Mouse (Mus musculus): ENCODE measurements around the gene Dus2. TPM values are rescaled to one million over a fixed set of nuclear protein-coding genes. Genes with fewer than 3 reads are reported as not detected.

Dus2 gene
- polyA plus RNA-seq, 1 experiment from 2014 or later = 25.3 TPM

DNA sequence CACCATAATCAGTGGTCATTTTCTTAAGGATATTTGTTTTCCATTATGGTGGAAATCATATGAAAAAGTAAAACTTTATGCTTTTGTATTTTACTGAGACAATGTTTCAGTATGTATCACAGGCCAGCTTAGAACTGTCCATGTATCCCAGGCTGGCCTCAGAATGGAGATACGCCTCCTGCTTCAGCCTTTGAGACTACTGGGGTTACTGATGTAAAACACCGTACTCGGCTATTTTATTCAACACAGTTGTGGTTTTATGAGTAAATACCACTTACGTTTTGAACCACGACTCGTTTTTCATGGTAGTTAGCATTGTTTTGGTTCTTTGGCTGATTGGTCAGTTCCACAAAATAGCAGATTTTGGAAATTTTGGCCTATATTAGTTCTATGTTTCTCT is 70.5 kb downstream of the Dus2 start:
- ATAC-seq (ENCODE audit: insufficient number of reproducible peaks, insufficient read depth, low FRiP score, low TSS enrichment) = no peak
- no peaks in the 10 kb centered on the region for H3K27me3 ChIP-seq
- WGBS = 84% methylated on average over 6 of the region's 6 CpGs
- no peak overlapping the region for H3K9ac ChIP-seq
- no peak overlapping the region for H3K27ac ChIP-seq
- H3K36me3 ChIP-seq = no peaks in the 10 kb centered on the region
- H3K4me1 ChIP-seq = peaks cover 18% of the 10 kb centered on the region
- no peak overlapping the region for H3K4me3 ChIP-seq
- H3K9me3 ChIP-seq = no peaks in the 10 kb centered on the region
- peak overlapping the region; percentile 57 for H3K4me2 ChIP-seq (replicated peaks)

DNA sequence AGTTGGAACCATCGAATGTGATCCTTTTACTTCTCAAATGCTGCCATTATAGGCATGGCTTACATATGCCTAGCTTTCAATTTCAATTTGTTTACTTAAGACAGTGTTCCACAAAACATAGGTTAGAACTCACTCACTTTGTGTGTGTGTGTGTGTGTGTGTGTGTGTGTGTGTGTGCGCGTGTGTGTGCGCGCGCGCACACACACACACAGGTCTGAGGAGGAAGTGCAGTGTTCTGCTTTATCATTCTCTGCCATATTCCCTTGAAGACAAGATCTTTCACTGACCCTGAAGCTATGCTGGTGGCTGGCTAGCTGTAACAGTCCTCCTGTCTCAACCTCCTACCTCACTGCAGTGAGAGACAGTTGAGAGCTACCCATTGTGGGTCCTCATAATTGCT is 71.9 kb downstream of the Dus2 start:
- ATAC-seq (ENCODE audit: insufficient number of reproducible peaks, insufficient read depth, low FRiP score, low TSS enrichment) = no peak
- Histone ChIP-seq H3K4me2 (replicated peaks) (no peak overlapping the region), H3K9ac (no peak overlapping the region), H3K4me3 (no peak overlapping the region), H3K36me3 (no peaks in the 10 kb centered on the region), H3K27ac (no peak overlapping the region), H3K4me1 (peaks cover 16% of the 10 kb centered on the region), H3K27me3 (no peaks in the 10 kb centered on the region), H3K9me3 (no peaks in the 10 kb centered on the region)
- 96% methylated on average over 7 of the region's 7 CpGs for WGBS

DNA sequence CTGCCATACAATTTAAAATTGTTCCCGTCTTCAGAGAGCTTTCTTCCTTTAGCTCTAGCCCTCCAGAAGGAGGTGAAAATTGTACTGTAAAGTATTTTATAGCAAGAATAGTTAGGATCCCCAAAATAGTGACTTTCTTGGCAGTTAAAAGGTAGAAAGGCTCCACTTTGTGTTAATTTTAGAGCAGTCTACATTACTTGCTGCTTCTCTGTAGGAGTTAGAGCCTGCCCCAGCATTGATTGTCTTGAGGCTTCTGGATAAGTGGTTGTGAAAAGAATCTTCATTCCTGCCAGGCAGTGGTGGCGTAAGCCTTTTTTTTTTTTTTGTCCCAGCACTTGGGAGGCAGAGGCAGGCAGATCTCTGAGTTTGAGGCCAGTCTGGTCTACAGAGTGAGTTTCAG is 75.6 kb downstream of the Dus2 start:
- ATAC-seq (ENCODE audit: insufficient number of reproducible peaks, insufficient read depth, low FRiP score, low TSS enrichment) = no peak
- Histone ChIP-seq H3K27ac (no peak overlapping the region), H3K9ac (no peak overlapping the region), H3K4me3 (no peak overlapping the region), H3K27me3 (no peaks in the 10 kb centered on the region), H3K4me2 (replicated peaks) (no peak overlapping the region), H3K9me3 (no peaks in the 10 kb centered on the region), H3K36me3 (no peaks in the 10 kb centered on the region), H3K4me1 (peaks cover 1% of the 10 kb centered on the region)
- WGBS = 95% methylated on average over 2 of the region's 2 CpGs

DNA sequence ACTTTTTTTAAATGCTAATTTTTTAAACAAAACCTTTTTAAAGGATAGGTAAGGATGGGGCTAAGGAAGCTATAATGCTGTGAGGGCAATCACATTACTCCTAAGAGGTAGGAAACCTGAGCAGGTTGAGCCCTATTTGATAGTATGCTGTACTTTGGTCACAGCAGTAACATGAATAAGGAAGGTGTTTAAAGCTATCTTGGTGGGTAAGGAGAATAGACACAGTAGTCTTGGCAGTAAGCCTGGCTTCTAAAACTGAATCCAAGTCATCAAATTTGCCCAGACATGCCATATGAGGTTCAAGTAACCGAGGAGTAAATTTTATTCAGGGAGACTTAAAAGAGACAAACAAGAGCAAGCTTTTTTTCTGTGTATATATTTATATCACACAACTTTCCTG is 78.4 kb downstream of the Dus2 start:
- no peak overlapping the region for H3K4me2 ChIP-seq (replicated peaks)
- 75% methylated on average over 1 of the region's 1 CpGs for WGBS
- no peak for ATAC-seq (ENCODE audit: insufficient number of reproducible peaks, insufficient read depth, low FRiP score, low TSS enrichment)
- H3K36me3 ChIP-seq = no peaks in the 10 kb centered on the region
- H3K4me3 ChIP-seq = no peak overlapping the region
- no peaks in the 10 kb centered on the region for H3K9me3 ChIP-seq
- no peak overlapping the region for H3K9ac ChIP-seq
- no peaks in the 10 kb centered on the region for H3K4me1 ChIP-seq
- H3K27ac ChIP-seq = no peak overlapping the region
- H3K27me3 ChIP-seq = no peaks in the 10 kb centered on the region

DNA sequence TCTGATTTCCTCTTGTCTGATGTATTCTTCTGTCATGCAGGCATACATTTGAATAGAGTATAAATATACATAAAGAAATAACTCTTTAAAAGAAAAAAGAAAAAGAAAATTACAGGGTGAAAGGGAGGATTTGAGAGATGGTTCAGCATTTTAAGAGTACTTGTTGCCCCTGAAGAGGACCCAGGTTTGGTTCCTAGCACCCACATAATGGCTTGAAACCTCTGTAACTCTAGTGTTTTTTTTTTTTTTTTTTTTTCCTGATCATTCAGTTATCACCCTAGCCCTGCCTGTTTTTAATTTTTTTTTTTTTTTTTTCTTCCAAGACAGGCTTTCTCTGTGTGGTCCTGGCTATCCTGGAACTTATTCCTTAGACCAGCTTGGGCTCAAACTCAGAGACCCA is 81.0 kb downstream of the Dus2 start:
- ATAC-seq (ENCODE audit: insufficient number of reproducible peaks, insufficient read depth, low FRiP score, low TSS enrichment) = no peak
- Histone ChIP-seq H3K4me3 (no peak overlapping the region), H3K36me3 (no peaks in the 10 kb centered on the region), H3K9ac (no peak overlapping the region), H3K27ac (no peak overlapping the region), H3K9me3 (no peaks in the 10 kb centered on the region), H3K4me1 (no peaks in the 10 kb centered on the region), H3K4me2 (replicated peaks) (no peak overlapping the region), H3K27me3 (no peaks in the 10 kb centered on the region)

DNA sequence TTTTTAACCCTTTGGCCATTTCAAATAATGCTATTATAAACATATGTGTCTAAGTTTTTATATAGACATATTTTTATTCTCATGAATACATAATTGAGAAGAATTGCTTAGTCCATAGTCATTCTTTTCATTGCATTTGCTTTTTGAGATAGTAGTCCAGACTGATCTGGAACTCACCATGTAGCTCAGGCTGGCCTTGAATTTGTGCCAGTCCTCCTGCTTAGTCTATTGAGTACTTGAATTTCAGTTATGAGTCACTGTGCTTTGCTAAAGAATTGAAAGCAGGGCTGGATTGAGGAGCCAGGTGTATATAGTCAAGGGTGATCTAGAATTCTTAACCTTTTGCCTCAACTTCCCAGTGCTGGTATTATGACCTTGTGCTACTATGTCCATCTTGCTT is 83.1 kb downstream of the Dus2 start:
- Histone ChIP-seq H3K4me1 (no peaks in the 10 kb centered on the region), H3K27ac (no peak overlapping the region), H3K9ac (no peak overlapping the region), H3K4me3 (no peak overlapping the region), H3K27me3 (no peaks in the 10 kb centered on the region), H3K4me2 (replicated peaks) (no peak overlapping the region), H3K36me3 (peaks cover 7% of the 10 kb centered on the region), H3K9me3 (no peaks in the 10 kb centered on the region)
- ATAC-seq (ENCODE audit: insufficient number of reproducible peaks, insufficient read depth, low FRiP score, low TSS enrichment) = no peak

DNA sequence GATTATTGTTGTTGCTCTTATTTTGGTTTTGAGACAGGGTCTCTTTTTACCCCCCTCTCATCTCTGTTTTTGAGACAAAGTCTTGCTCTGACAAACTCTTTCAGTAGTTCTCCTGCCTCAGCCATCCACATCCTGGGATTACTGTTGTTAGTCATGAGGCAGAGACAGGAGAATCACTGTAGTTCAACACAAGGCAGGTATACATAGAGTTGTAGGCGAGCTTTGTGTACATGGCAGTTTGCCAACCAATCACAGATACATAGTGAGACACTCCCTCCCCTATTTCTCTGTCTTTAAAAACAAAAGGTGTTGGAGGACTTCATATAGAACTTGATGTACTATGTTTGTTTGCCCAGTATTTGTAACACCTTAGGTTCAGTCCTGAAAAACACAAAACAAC is 83.5 kb downstream of the Dus2 start:
- H3K4me3 ChIP-seq = no peak overlapping the region
- ATAC-seq (ENCODE audit: insufficient number of reproducible peaks, insufficient read depth, low FRiP score, low TSS enrichment) = no peak
- no peaks in the 10 kb centered on the region for H3K4me1 ChIP-seq
- no peak overlapping the region for H3K9ac ChIP-seq
- H3K27ac ChIP-seq = no peak overlapping the region
- no peaks in the 10 kb centered on the region for H3K27me3 ChIP-seq
- peaks cover 10% of the 10 kb centered on the region for H3K36me3 ChIP-seq
- WGBS = 81% methylated on average over 1 of the region's 1 CpGs
- H3K9me3 ChIP-seq = no peaks in the 10 kb centered on the region
- no peak overlapping the region for H3K4me2 ChIP-seq (replicated peaks)

DNA sequence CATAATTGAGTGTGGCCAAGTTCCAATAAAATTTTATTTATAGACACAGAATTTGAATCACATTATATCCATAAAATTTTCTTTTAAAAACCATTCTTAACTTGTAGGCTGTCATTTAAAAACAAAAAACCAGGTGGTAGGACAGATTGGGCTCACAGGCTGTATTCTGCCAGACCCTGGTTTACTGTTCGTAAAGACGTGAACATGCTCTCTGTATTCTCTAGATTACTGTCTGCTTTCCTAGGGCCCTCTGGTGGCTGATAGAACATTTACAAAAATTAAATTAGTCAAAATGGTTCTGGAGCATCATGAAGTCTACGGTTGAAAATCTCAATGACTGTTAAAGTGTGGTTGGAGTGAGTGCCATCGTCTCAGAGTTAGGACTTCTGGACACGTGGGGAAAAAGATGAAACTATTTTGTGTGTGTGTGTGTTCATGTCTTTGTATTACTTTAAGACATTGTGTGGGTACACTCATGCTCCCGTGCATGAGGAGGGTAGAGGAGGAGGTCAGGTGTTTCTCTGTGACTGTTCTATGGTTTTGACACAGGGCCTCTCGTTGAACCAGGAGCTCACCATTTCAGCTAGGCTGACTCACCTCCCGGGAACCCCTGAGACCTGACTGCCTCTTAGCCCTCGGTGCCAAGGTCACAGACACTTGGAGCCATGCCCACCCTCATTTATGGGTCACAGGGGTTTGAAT is 84.2 kb downstream of the Dus2 start:
- no peak overlapping the region for H3K4me2 ChIP-seq (replicated peaks)
- H3K9me3 ChIP-seq = no peaks in the 10 kb centered on the region
- 86% methylated on average over 9 of the region's 9 CpGs for WGBS
- no peaks in the 10 kb centered on the region for H3K4me1 ChIP-seq
- ATAC-seq (ENCODE audit: insufficient number of reproducible peaks, insufficient read depth, low FRiP score, low TSS enrichment) = no peak
- peaks cover 10% of the 10 kb centered on the region for H3K36me3 ChIP-seq
- no peaks in the 10 kb centered on the region for H3K27me3 ChIP-seq
- H3K9ac ChIP-seq = no peak overlapping the region
- H3K27ac ChIP-seq = no peak overlapping the region
- no peak overlapping the region for H3K4me3 ChIP-seq

DNA sequence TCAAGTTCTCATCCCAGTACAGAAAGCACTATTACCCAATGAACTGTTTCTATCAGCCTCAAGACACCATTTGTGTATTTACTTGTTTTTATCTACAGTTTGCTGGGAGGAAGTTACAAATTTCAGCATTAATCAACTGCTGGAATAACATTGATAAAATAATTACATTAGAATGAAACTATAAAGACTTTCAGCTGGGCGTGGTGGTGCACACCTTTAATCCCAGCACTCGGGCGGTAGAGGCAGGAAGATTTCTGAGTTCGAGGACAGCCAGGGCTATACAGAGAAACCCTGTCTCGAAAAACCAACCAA is 84.7 kb downstream of the Dus2 start:
- Histone ChIP-seq H3K4me3 (no peak overlapping the region), H3K27me3 (no peaks in the 10 kb centered on the region), H3K4me2 (replicated peaks) (no peak overlapping the region), H3K9me3 (no peaks in the 10 kb centered on the region), H3K4me1 (no peaks in the 10 kb centered on the region), H3K36me3 (peaks cover 10% of the 10 kb centered on the region), H3K9ac (no peak overlapping the region), H3K27ac (no peak overlapping the region)
- 94% methylated on average over 5 of the region's 5 CpGs for WGBS
- ATAC-seq (ENCODE audit: insufficient number of reproducible peaks, insufficient read depth, low FRiP score, low TSS enrichment) = no peak

DNA sequence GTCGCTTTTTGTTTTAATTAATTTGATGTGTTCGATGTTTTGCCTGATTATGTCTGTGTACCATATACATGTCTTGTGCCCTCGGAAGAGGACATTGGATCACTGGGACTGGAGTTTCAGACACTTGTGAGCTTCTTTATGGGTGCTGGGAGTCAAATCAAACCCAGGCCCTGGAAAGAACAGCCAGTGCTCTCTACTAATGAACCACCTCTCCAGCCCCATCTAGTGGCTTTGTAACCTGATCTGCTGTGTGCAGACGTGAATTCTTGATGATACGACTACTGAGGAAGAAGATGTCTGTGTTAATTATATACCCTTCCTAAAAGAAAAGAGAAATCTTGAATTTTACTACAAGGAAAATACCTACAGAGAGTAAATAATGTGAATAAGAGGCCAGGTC is 85.5 kb downstream of the Dus2 start:
- Histone ChIP-seq H3K36me3 (peaks cover 10% of the 10 kb centered on the region), H3K9ac (no peak overlapping the region), H3K27ac (no peak overlapping the region), H3K9me3 (no peaks in the 10 kb centered on the region), H3K4me2 (replicated peaks) (no peak overlapping the region), H3K4me1 (no peaks in the 10 kb centered on the region), H3K27me3 (no peaks in the 10 kb centered on the region), H3K4me3 (no peak overlapping the region)
- no peak for ATAC-seq (ENCODE audit: insufficient number of reproducible peaks, insufficient read depth, low FRiP score, low TSS enrichment)
- 62% methylated on average over 5 of the region's 5 CpGs for WGBS

DNA sequence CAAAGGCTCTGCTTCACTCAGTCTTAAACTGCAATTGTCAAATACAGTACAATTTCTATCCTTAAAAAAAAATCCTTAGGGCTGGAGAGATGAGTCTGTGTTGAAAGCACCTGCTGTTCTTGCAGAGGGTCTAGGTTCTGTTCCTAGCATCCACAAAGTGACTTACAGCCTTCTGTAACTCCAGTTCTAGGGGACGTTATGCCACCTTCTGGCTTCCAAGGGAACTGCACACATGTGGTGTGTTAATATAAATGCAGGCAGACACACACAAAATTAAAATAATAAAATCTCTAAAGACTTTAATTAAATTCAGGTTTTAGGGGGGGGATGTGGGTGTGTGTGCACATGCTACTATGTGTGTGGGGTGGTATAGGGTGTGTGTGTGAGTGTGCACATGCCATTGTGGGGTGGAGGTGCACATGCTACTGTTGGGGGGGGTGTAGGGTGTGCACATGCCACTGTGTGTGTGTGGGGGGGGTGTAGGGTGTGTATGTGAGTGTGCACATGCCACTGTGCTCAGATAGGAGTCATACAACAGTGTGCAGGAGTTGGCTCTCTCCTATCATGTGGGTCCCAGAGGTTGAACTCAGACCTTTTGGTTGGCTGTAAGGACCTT is 86.4 kb downstream of the Dus2 start:
- no peak for ATAC-seq (ENCODE audit: insufficient number of reproducible peaks, insufficient read depth, low FRiP score, low TSS enrichment)
- Histone ChIP-seq H3K9ac (no peak overlapping the region), H3K36me3 (peaks cover 13% of the 10 kb centered on the region), H3K9me3 (no peaks in the 10 kb centered on the region), H3K4me3 (no peak overlapping the region), H3K4me1 (no peaks in the 10 kb centered on the region), H3K4me2 (replicated peaks) (no peak overlapping the region), H3K27ac (no peak overlapping the region), H3K27me3 (no peaks in the 10 kb centered on the region)
- WGBS = 84% methylated on average over 1 of the region's 1 CpGs

DNA sequence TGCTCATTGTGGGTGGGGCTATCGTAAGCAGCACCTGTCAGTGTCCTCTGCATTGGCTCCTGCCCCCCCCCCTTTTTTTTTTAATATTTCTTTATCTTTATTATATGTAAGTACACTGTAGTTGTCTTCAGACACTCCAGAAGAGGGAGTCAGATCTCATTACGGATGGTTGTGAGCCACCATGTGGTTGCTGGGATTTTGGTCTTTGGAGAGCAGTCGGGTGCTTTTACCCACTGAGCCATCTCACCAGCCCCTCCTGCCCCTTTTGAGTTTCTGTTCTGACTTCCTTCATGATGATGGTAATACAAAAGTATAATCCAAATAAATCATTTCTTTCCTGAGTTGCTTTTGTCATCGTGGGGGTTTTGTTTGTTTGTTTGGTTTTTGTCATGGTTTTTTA is 111.2 kb downstream of the Dus2 start:
- no peak overlapping the region for H3K9ac ChIP-seq
- WGBS = 89% methylated on average over 4 of the region's 4 CpGs
- no peak for ATAC-seq (ENCODE audit: insufficient number of reproducible peaks, insufficient read depth, low FRiP score, low TSS enrichment)
- no peak overlapping the region for H3K4me3 ChIP-seq
- no peak overlapping the region for H3K27ac ChIP-seq
- peaks cover 24% of the 10 kb centered on the region for H3K36me3 ChIP-seq
- no peak overlapping the region for H3K4me2 ChIP-seq (replicated peaks)
- H3K27me3 ChIP-seq = no peaks in the 10 kb centered on the region
- H3K9me3 ChIP-seq = no peaks in the 10 kb centered on the region
- no peaks in the 10 kb centered on the region for H3K4me1 ChIP-seq
